27 mouse cellular contexts compared by ENCODE assay signal in genomic region chr9:83322991-83323583, GRCm38 (mm10).
DNase-seq lines count a peak whose midpoint lies in the region; TF ChIP-seq lines count a peak whose summit lies in the region.
"Had no signal": no experiment of that assay in that cellular context is flagged by ENCODE, and none has a peak within 500 bp of the region (broad histone marks: within the 10 kb centered on the region; RNA-seq: fewer than 3 reads in every experiment).

No protein-coding gene starts in this region.

- no peaks in the 10 kb centered on the region for H3K9me3 ChIP-seq in heart, embryonic 10.5 days
- H3K9me3 ChIP-seq: forebrain, embryonic 13.5 days; heart, embryonic 13.5 days; midbrain, embryonic 10.5 days; midbrain, embryonic 15.5 days had no signal

- no peaks in the 10 kb centered on the region for H3K4me1 ChIP-seq in heart, embryonic 10.5 days
- no peaks in the 10 kb centered on the region for H3K4me1 ChIP-seq in lung, adult 2 months (ENCODE audit: control insufficient read depth, insufficient read depth, low read length)

- no peaks in the 10 kb centered on the region for H3K36me3 ChIP-seq in heart, embryonic 10.5 days
- H3K36me3 ChIP-seq: heart, embryonic 13.5 days; midbrain, embryonic 10.5 days; midbrain, embryonic 15.5 days had no signal

- no peak overlapping the region for H3K27ac ChIP-seq in heart, embryonic 10.5 days
- H3K27ac ChIP-seq: forebrain, embryonic 13.5 days; heart, embryonic 13.5 days; kidney, postnatal 0 days; liver, embryonic 14.5 days; midbrain, embryonic 10.5 days; midbrain, embryonic 15.5 days had no signal

- TF ChIP-seq CTCF in lung, adult 2 months (IDR thresholded peaks at IDR 0.05; ENCODE audit: insufficient read depth, low read length), result no peak

- WGBS in heart, embryonic 10.5 days, result 88% methylated on average over 8 of the region's 8 CpGs
- WGBS in lung, adult 2 months, result 82% methylated on average over 8 of the region's 8 CpGs

- no peak overlapping the region for H3K4me3 ChIP-seq in heart, embryonic 10.5 days
- H3K4me3 ChIP-seq in lung, adult 2 months (replicated peaks; ENCODE audit: extremely low read depth, low read depth, low read length), result no peak overlapping the region
- H3K4me3 ChIP-seq: forebrain, embryonic 13.5 days; heart, embryonic 13.5 days; midbrain, embryonic 10.5 days; midbrain, embryonic 15.5 days had no signal

- peak; percentile 13 for DNase-seq in gastrocnemius, postnatal 25 days
- DNase-seq in gastrocnemius, postnatal 10 days, result no peak
- DNase-seq in heart, adult 9 months (ENCODE audit: low spot score in 2 of 2), result peak; percentile 60 to 64
- no peak for DNase-seq in heart, embryonic 10.5 days (ENCODE audit: low spot score)
- DNase-seq in 3134 (ENCODE audit: extremely low read depth, insufficient read length, low spot score) (peak; percentile 9), MN1 (ENCODE audit: low spot score) (peak; percentile 78)
- no peak for DNase-seq in spleen, postnatal 4 days (ENCODE audit: low spot score in 2 of 2)
- DNase-seq in lung, adult 2 months, result no peak
- DNase-seq: adrenal gland, adult 8-10 months; B cell, adult 2 months; cerebellum, adult 11 months; cerebellum, adult 9-10 months; cerebellum, postnatal 36 days; heart, postnatal 36 days; kidney, adult 2 months; liver; lung, embryonic 14.5 days; lung, postnatal 14 days; right cerebral cortex, postnatal 4 days; thymus, postnatal 4 days had no signal

- no peak for TF ChIP-seq POLR2A in lung, adult 2 months (IDR thresholded peaks at IDR 0.05; ENCODE audit: borderline replicate concordance, extremely low read depth, low read depth, low read length)

- no peaks in the 10 kb centered on the region for H3K27me3 ChIP-seq in heart, embryonic 10.5 days (ENCODE audit: insufficient read depth, poor library complexity, severe bottlenecking)
- H3K27me3 ChIP-seq: CH12.LX; forebrain, embryonic 13.5 days; midbrain, embryonic 15.5 days had no signal

Comparison
In these comparisons a context has a peak if more than half of its experiments do, and no peak if none do; other contexts are left out.
1. DNase-seq: peak in gastrocnemius, postnatal 25 days (single experiment), heart, adult 9 months (2 of 2), 3134 (single experiment) and MN1 (single experiment); none in gastrocnemius, postnatal 10 days (single experiment), heart, embryonic 10.5 days (single experiment), spleen, postnatal 4 days (0 of 2) and lung, adult 2 months (single experiment).